Mouse (Mus musculus): Measurements from ENCODE around the gene Inpp5a.

The Inpp5a gene

DNA sequence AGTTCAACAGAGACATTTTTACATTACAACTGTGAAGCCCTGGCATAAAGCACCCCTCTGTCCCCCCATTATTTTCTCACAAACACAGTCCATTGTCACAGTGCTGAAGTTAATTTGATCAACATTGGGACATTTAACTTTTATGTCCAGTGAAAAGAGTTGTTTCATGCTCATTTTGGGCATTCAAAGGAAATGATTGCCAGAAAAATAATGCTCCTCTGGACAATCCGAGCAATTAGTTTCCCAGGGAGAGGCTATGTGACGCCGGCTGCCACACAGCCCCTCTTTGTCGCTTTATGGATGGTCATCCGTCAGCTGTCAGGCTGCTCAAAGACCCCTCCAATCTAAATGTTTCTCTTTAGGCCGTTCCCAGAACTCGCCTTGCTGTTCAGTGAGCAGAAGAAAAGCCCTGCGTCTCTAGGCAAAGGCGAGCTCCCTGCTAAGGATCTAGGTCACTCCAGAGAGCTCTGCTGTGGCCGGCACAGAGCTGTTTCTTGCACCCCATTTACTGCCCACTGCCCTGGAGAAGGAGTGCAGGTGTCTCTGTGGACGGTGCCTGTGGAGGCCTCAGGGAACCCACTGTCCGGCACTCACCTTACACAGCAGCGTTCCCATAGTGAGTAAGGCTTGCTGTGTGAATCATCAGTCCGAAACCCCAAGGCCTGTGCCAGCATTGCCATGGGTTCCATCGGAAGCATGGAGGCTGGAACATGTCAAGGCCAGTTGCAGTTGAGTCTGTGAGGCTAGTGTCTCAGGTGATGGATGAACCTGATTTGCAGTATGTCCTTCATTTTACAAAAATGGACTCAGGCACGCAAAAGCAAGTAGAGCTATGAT is 141.9 kb downstream of the Inpp5a start:
- no peak for DNase-seq (ENCODE audit: low read depth in 1 of 2, low spot score in 2 of 2)

DNA sequence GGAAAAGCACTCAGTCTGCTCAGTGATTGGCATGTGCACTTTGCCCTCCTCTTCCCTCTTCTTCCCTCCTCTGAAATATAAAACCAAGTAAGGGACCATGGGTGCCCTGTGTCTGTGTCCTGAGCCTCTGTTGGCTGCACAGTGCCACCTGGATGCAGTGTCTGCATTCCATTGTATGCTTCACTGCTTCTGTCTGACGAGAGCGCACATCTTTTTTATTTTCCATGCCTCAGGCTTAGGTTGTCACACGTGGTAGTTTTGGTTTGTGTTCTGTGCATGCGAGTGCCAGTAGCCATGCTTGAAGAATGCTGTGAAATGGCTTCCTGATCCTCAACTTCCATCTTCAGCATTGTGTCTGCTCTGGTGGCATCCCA is 142.5 kb downstream of the Inpp5a start:
- DNase-seq (ENCODE audit: low read depth in 1 of 2, low spot score in 2 of 2): no peak

DNA sequence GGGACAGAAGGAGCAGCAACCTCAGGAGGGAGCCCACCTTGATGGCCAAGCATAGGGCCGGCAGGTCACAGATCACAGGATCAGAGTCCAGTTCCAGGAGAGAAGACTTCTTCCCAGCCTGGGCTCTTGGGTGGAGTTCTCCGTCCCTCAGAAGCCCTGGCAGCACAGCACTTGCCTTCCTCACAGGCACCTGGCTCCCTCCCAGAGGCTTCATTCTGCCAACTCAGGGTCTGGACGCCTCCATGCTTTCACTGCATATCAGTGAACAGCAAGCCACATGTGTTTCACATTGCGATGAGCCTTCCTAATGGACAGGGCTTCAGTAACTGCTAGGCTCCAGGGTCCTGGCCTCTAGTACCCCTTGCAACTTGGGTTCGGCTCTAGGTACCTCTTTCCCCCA is 147.4 kb downstream of the Inpp5a start:
- DNase-seq (ENCODE audit: low read depth in 1 of 2, low spot score in 2 of 2): no peak

DNA sequence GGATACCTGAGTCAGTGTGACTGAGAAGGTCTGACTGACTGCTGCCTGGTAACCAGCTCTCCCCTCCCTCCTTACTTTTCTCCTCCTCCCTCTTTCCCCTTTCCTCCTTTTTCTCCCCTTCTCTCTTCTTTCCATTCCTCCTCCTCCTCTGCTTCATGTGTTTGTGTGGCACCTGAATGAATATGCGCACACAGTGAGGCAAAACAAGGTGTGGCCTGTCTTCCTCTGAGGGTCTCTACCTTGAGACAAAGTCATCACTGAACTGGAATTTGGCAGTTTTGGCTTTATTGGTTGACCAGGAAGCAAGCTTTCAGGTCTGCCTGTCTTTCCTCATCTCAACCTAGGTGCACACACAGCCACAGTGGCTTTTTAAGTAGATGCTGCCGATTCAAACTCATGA is 147.9 kb downstream of the Inpp5a start:
- no peak for DNase-seq (ENCODE audit: low read depth in 1 of 2, low spot score in 2 of 2)

DNA sequence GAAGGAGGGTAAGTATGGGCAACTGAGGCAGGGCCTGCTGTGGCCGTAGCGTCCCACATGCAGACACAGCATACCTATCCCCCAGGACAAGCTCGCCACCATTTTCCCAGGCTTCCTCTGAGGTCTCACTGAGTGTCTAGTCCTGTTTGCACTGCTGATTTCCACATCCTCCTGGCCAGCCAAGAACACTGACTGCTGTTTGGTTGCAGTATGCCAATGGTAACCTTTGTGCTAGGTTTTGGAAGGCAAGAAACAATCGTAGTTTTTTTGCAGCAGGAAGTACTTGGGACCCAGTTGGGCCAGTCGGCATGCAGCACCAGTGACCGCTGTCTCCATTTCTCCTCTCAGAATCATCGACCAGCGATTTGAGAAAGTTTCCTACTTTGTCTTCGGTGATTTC is 148.9 kb downstream of the Inpp5a start:
- DNase-seq (ENCODE audit: low read depth in 1 of 2, low spot score in 2 of 2): no peak

DNA sequence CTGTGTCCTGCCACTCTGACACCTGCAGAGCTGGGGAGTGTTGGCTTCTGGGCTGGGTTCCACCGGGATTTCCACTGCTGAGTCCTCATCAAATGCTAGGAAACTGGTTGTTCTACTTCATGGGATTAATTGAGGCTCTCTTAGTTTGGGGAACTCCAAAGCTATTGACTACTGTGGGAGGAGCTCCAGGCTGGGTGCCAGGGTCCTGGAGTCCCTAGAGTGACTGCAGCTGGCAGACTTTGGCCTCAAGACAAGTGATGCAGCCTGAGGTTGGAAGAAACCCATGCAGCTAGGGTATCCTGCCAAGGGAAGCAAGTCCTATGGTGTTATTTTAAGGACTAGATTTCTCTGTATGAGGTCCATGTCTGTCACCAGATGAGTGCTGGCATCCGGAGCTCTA is 149.6 kb downstream of the Inpp5a start:
- no peak for DNase-seq (ENCODE audit: low read depth in 1 of 2, low spot score in 2 of 2)

DNA sequence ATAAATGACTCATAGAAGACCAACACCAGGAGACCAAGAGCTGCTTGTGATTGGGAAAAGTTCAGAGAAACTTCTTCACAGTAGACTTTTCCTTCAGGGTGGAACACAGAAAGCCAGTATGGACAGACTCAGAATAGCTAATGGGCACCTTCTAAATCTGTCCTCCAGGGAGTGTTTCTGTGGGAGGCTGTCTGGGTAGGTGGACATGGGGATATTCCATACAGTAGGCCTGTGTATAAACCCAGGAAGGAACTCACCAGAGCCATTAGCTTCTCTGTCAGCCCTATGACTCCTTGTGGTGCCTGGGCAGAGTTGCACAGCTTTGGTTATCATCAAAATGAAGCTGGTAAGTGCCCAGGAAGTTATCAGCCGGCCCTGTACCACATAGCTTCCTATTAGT is 151.7 kb downstream of the Inpp5a start:
- DNase-seq (ENCODE audit: low read depth in 1 of 2, low spot score in 2 of 2): no peak

DNA sequence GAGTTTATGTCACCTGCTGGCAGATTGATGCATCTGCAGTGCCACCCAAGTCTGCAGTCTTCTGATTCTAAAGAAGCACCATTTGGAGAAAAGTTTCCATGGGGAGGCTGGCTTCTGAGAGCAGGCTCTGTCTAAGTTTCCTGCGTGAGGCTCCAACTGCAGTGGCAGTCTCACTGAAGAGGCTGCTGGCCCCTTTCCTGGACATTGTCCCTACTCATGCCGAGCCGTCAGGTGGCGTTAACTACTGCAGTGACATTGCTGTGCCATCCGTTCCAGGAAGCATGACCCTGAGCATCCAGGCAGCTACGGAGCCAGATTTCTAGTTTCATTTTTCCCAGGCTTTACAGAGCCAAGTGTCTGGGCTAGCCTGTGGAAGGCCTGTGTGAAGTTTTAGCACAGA is 152.5 kb downstream of the Inpp5a start:
- DNase-seq (ENCODE audit: low read depth in 1 of 2, low spot score in 2 of 2): no peak

DNA sequence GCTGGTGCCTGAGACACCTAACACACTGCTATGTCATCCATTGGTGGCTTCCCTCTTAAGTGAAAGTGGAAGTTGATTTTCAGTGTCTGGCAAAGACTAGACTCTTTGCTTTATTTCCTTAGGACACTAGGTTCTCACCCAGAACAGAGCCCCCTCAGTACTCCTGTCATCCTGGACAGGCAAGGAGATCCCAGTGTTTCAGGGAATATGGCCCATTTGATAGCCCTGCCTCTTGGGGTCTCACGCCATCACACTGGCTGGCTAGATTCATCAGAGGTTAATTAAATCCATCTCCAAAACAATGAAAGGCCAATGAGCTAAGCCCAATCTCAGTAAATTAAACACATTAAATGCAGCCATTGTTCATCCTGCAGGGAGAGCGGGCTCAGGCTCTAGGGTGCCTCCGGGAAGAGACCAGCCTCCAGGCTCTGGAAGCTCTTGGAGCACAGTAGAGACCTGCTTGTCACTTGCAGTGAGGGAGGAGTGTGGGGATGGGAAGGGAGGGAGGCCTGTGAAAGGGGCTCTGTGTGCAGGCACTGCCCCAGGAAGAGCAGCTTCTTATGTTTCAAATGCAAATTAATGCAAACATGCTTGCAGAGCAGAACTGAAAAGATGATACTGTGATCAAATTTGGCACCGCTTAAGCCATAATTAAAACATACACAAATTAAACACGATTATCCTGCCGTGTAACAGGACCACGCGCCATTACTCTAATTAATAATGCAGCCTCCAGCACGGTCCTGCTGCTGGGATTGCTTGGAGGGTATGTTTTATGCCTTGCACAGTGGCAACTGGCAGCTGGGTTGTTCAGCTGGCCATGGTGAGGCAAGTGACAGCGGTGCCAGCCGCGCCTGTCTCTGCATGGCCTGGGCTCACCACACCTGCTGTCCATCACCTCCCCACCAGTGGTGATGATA is 156.1 kb downstream of the Inpp5a start:
- no peak for DNase-seq (ENCODE audit: low read depth in 1 of 2, low spot score in 2 of 2)

DNA sequence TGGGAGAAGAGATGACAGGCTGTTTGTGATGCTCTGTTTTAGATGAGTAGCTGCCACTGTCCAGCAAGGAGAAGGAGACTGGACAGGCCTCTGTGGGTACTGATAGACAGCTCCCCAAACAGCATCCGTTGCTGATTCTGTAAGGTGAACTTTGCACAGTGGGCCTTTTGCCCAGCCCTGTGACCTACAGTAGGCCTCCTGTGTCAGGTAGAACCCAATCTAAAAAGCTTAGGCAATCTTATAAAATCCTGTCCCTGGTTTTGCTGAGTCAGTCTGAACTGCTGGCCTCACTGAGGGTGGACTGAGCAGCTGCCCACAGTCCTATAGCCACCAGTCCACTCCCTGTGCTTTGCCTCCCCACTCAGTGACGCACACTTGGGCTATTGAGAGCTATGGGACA is 158.4 kb downstream of the Inpp5a start:
- no peak for DNase-seq (ENCODE audit: low read depth in 1 of 2, low spot score in 2 of 2)

DNA sequence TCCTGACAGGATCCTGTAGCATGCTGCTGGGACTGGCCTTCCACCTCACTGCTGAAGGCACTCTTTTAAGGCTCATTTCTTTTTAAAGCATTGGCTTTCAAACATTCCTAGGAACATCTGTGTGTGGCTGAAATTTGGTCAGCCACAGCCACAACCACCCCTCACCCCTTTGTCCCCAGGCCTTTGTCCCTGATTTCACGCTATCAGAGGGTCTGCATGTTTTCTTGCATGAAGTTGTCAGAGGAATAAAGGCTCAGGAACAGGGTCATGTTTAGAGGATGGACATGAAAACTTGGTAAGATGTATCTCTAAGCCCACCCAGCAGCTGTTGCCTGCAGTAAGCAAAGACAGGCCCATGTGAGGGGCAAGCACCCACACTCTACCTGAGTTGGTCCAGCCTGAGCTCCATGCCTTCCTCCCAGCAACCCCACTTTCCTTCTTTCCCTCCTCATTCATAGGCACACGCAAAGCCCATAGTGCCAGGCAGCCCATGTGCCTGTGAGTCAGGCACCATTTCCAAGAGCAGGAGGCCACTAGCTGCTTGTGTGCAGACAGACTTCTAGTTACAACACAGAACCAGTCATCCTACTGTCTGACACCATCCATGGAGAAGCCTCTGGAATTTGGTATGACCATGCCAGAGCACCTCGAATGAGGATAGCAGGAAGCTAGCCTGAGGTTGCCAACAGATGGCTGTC is 161.3 kb downstream of the Inpp5a start:
- no peak for DNase-seq (ENCODE audit: low read depth in 1 of 2, low spot score in 2 of 2)

DNA sequence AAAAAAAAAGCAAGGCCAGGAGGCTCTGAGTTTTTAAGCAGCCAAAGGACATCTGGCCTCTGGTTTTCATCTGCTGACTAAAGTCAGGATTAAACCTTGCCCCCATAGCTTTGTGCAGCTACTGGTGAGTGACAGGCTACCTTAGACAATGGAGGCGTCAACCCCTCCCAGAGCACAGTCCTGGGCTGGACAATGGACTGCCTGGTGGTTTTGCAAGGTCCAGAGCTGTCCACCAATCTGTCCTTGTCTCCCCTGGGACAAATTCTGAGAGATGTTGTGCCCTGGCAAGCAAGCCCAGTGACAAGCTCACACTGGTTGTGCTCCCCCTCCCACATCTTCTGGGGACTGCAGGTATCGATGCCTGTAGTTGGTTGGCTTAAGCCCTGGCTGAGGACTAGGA is 162.6 kb downstream of the Inpp5a start:
- DNase-seq (ENCODE audit: low read depth in 1 of 2, low spot score in 2 of 2): no peak

DNA sequence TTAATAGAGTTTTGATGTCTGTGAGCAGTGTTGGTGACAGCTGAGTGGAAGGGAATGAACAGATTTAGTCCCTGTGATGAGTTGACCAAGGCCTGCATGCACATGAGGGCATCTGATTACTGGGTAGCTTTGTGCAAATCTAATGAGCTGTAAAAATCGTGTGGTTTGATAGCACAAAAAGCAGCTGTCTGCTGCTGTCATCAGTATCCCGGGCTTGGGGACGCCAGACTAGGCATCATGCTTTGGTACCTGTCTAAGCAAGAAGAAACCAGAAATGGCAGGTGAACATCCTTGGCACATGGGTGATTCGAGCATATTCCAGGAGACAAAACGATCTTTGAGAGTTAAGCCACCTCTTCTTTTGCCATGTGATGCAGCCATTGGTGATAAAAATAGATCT is 167.4 kb downstream of the Inpp5a start:
- no peak for DNase-seq (ENCODE audit: low read depth in 1 of 2, low spot score in 2 of 2)

DNA sequence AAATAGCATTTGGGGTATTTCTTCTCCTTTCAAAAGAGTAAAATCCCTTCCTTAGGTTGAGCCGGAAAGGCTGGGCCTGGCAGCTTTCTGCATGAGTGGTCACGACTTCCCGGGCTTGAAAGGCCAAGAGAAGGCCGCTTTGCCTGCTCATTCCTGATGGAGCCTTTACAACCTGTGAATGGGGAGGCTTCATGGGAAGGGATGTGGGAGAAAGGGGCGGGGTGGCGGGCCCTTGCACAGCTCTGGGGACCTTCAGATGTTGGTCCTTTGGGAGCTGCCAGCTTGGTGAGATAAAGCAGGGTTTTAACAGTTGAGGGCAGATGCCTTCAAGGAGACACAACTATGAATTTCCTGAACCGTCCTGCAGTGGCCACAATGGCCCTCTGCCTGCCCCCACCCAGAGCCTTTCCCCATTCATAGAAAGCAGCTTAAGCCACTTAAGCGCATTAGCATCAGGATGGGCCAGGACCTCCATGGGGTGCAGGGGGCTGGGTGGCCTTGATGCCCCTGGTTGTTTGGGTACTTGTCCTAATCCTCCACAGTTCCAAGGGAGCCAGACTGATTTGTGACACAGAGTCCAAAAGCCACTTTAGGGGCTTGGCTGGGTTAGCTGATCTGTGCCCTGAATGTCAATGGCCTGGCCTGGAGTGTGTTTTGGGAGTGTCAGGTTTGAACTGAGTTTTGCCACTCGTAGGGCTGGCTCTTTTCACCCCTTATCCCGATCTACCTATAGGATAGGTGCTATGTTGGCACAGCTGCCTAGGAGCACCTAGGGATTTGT is 168.0 kb downstream of the Inpp5a start:
- DNase-seq (ENCODE audit: low read depth in 1 of 2, low spot score in 2 of 2): no peak

DNA sequence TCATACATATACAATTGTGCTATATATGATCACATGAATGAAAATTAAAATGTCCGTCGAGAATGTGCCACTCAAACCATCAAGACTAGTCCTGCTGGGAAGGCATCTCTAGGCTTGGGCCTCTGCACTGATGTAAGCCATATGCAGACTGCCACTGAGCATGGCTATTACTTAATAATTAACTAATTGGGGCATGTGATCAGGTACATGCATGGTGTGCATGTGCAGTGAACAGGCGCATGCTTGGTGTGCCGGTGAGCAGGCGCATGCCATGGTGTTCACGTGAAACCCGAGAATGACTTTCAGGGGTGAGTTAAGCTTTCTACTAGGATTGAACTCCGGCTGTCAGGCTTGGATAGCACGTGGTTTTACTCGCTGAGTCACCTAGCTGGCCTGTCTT is 170.8 kb downstream of the Inpp5a start:
- no peak for DNase-seq (ENCODE audit: low read depth in 1 of 2, low spot score in 2 of 2)

DNA sequence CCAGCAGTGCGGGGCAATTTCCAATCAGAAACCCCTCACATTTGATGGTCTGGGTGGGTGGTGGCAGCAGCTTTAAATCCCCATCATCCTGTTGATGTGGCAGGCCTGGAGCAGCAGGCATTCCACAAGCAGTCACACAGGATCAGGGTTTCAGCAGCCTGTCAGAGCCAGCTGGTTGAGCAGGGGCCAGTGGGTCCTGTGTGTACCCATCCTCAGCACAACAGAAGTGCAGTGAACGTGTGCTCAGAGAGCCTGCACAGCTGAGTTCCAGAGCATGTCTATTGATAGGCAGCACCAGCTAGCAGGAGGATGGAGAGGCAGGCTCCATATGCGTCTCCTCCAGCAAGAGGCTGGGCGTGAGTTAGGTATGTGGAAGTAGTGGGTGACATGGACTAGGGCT is 174.5 kb downstream of the Inpp5a start:
- no peak for DNase-seq (ENCODE audit: low read depth in 1 of 2, low spot score in 2 of 2)

DNA sequence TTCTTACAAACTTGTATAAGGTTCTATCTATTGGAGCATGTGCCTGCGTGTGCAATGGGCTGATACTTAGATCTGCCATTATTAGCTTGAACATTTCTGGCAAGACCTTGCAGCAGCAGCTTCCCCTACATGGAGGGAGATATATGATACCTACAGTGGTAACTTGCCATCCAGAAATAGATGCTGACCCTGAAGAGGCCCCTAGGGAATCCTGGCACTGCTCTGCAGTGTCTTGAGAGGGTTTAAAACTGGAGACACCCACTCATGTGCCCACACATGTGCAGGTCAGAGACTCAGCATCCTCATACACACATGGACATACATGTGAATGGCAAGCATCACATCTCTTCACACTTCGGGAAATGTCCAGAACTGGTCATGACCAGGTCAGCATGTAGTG is 175.3 kb downstream of the Inpp5a start:
- no peak for DNase-seq (ENCODE audit: low read depth in 1 of 2, low spot score in 2 of 2)

DNA sequence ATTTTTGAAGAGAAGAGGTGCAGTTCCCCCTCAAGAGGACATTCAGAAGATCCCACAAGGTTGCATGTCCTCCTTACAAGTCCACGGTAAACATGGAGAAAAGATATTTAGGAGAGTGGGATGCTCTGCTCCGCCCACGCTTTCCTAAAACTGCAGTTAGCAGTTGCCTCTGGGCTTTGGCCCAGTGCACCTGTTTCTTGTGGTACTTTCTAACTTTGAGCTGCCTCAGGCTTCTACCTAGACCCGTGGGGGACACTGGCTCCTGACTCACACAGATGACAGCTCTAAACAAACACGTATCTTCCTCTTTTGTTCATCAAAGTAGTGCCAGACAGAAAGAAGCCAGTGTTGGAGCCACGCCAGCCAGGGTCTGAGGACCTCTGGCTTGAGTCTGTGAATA is 177.1 kb downstream of the Inpp5a start:
- no peak for DNase-seq (ENCODE audit: low read depth in 1 of 2, low spot score in 2 of 2)

DNA sequence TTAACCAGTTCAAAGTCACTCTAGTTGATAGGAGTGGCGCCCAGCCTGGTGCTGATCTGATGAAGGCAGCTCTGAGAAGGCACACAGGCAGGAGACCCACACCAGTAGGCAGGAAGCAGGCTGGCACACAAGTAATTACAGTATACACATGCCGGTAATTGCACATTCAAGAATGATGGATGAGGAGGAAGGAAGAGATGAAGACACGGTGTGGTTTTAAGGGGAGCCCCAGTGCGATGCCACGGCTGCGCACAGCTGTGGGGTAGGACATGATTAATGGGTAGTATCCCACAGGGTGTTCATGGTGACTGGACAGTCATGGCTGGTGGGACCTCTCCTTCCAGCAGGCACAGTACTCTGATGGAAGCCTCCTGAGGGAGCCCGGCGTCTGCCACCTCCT is 177.6 kb downstream of the Inpp5a start:
- DNase-seq (ENCODE audit: low read depth in 1 of 2, low spot score in 2 of 2): no peak

DNA sequence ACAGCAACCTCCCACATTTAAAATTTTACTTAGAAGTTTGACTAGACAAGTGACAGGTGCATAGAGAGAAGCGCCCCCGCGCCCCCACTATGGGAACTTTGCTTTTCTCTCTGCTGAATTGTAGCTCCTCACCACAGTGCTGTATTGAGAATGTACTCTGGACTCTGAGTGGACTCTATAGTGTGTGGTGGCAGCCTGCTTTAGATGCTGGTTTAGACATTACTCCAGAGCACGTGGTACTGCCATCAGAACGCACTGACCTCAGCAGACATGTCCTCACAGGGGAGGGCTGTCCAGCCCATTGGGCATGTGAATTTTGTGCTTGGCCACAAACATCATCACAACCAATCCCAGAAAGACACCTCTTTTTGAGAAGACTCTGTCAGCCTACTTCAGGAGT is 181.9 kb downstream of the Inpp5a start:
- no peak for DNase-seq (ENCODE audit: low read depth in 1 of 2, low spot score in 2 of 2)

DNA sequence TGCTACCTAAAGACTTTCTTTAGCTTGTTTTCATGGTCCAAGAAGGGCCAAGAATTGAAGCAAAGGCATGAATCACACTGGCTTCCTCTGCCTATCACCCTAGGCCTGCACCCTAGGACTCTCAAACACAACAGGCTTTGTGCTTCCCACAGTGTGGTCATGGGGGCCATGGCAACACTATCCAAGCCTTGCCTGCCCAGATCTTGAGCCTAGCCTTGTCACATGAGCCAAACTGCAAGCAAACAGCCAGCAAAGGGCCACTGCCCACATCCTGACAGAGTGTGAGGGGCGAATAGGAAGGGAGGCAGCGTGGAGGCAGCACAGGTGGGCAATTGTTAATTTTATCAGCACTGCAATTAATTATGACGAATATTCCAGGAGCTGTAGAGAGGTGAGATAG is 183.8 kb downstream of the Inpp5a start:
- DNase-seq (ENCODE audit: low read depth in 1 of 2, low spot score in 2 of 2): no peak
